Mouse (Mus musculus) inflammation-experienced regulatory T-cells, adult 16 weeks (primary cell): Measurements from ENCODE around the gene Fads6. TPM values are rescaled to one million over a fixed set of nuclear protein-coding genes. Genes with fewer than 3 reads are reported as not detected.

Experiments used
- polyA plus RNA-seq: library from polyadenylated mRNA; unstranded; fragments of 100-300 nt; shearing (Covaris generic); gene quantifications from one replicate; pipeline ENCODE4 v1.2.1, GENCODE M21; 2017

Gene Fads6
- polyA plus RNA-seq, result 1.1 TPM

DNA sequence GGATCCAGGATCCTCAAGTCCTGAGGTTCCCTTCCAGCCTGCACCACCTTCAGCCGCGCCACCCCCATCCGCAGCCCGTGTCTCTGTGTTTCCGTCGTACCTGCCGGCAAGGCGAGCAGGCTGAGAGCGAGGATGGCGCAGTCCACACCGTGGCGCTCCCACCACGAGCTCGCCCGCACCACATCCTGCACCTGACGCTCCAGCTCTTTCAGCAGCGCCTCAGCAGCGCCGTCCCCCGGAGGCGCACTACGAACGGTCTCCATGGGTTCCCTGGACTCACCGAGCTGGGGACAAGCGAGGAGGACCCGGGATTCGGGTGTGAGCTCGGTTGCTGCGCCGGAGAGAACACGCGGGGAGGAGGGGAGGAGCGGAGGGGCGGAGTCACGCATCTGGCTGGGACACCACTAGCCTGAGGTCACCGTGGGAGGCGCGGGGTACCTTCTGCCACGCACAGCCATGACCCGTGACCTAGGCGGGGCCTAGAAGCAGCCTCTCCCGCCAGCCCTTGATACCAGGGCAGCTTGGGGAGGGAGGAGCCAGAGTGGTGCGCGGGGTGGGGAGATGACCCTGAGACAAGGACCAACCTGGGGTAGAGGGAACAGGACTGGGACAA is at the start of gene Fads6:
Gene Fads6 (minus strand): TSS at position 450 of the 613 bp plus-strand sequence.

DNA sequence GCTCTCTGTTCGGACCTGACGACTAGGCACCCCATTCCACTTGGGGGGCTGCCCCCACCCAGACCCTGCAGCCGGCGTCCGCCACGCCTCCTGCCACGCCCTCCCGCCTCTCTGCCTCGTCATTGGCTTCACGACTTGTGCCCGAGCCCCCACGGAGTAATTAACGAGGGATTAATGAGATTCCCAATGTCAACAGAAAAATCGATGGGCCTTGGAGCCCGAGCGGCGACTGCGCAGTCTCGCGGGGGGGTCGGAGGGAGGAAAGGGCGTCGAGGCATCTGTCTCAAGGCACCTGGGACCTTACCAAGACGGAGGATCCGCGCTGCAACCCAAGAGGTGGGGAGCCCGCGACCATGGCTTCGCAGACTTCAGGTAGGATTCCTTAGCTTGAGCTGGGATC is 37.1 kb upstream of the Fads6 start, which contains the start of gene Otop3:
Gene Otop3 (plus strand): TSS at position 201 of the 400 bp plus-strand sequence.

DNA sequence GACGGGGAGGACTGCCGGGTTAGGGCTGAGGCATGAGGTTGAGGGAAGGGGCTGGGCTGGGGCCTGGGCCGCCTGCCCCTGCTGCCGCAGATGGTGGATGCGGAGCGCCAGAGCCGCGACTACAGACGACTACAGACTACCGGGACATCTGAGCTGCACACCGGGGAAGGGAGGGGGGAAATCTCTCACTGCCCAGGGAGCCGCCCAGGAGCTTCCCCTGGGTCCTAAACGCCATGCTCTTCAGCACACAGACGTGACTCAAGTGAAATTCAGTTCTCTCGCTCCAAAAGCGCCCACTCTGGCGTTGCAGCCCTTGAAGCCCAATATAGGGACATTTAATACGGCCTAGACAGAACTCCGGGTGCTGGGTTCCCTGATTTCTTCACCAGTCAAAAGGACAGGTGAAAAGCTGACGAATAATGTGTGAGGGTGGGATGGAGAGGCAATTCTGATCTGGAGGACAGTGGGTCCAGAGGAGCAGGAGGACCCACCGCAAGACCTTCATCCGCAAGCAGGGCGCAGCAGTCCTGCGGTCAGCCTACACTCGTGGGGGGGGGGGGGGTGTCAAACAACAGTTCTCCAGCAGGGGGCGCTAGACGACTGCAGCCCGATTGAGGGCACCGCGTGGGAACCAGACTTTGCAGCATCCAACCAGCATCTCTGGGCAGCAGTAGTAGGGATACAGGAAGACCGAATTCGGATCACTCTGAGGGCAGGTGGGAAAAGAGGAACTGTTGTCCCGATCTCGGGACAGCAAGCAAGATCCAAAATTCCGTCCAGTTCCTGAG is 24.6 kb upstream of the Fads6 start, which contains the start of gene Ush1g:
Gene Ush1g (minus strand): TSS at position 136 of the 788 bp plus-strand sequence.

DNA sequence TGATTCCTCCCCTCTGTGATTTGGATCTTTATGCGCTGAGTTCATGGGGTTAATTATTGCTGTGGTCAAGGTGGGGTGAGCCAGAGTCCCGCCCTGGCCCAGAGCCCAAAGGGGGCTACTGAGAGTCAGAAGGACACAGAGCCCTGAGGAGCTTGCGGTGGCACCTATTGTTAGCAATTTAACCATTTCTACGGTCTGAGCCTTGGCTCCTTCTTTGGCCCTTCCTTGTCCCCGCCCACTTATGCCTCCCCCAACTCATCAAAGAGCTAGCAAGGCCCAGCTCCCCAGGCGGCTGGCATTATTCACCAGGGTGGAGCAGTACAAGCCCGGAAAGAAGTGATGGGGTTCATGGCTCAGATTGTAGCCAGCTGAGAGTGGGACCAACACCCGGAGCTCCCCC is 9.4 kb upstream of the Fads6 start, which contains the start of gene Otop2:
Gene Otop2 (plus strand): TSS at position 301 of the 400 bp plus-strand sequence.

DNA sequence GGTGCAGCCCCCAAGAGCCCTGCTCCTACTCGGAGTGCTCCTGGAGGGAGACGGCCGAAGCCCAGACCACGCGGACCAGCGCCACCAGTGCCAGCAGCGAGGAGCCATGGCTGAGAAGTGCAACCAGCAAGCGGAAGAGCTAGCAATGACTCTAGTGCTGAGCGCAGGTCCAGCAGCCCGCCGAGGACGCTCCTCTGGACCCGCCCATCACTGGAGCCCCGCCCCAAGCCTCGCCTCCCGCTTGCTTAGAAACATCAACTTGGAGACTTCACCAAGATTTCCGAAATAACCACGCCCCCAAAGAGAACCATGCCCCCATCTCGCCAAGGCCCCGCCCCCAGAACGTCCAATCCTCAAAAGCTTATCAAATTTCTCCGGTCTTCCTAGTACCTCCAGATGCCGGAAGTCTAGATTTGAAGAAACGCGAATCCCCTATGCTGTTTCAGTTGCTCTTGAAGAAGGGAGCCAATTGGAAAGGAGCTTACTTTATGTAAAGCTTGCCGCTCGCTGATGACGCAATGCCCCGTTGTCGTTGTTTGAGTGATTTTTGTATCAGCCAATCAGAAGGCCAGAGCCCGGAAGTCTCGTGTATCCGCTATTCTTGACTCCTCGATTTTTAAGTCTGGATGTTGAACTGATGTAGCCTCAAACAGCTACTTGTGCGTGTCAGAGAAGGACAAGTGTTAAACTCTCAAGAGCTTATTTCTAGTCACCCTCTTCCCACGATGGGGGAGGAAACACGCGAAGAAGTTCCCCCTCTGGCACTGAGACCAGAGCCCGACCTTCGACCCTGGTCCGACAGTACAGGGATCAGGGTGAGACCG is 20.5 kb downstream of the Fads6 start, which contains the start of gene Fdxr:
Gene Fdxr (minus strand): TSS at position 271 of the 824 bp plus-strand sequence.

DNA sequence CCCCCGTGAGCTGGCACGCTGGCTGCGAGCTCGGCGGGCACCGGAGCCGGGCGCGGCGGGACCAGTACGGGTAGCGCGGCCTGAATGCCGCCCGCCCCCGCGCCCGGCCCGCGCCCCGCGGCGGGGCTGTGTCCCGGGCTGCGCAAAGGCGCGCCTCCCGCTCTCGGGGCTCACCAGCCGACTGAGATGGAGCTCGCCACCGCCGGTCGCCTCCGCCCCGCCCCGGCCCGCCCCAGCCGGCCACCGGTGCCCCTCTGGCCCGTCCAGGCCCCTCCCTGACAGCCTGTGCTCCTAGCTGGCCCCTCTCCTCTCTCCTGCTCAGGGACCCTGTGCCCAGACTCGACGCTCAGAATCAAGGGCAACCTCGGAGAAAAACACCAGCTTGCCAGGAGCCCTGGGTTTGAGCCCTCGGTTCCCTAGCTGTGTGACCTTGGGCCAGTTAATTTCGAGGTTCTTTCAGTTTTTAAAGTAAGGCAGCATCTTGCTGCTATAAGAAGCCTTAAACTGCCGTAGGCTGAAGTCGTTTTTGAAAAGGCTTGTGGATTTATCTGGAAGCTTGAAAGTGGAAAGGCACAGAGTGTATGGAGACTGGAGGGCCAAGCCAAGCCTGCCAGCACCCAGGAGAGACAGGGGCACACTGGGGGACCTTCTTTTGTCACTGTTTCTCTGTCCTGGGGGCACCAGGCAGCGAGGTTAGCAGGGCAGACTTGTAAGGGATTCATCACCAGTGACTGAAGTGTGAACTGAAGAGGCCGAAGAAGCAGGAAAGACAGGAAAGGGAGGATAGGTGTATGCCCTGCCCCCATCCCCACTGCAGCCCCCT is 30.2 kb downstream of the Fads6 start, which contains the start of gene Grin2c:
Gene Grin2c (minus strand): TSS at position 183 of the 823 bp plus-strand sequence.

Other genes with a start within 250 kb of the Fads6 start
- not detected for gene Cd300ld3, start 249.3 kb downstream of the Fads6 start, polyA plus RNA-seq
- gene Cd300e, start 235.5 kb downstream of the Fads6 start, polyA plus RNA-seq, result 1.2 TPM
- 248 TPM for gene Rab37, start 206.2 kb downstream of the Fads6 start, polyA plus RNA-seq
- 2.1 TPM for gene Cd300lf, start 163.7 kb downstream of the Fads6 start, polyA plus RNA-seq
- 595 TPM for gene Slc9a3r1, start 134.3 kb downstream of the Fads6 start, polyA plus RNA-seq
- 18.1 TPM for gene Tmem104, start 110.2 kb downstream of the Fads6 start, polyA plus RNA-seq
- gene Nat9, start 109.8 kb downstream of the Fads6 start, polyA plus RNA-seq, result 15.8 TPM
- not detected for gene Grin2c, start 30.4 kb downstream of the Fads6 start, polyA plus RNA-seq
- 39.5 TPM for gene Fdxr, start 20.6 kb downstream of the Fads6 start, polyA plus RNA-seq
- not detected for gene Otop2, start 9.5 kb upstream of the Fads6 start, polyA plus RNA-seq
- gene Ush1g, start 24.4 kb upstream of the Fads6 start, polyA plus RNA-seq, result not detected
- not detected for gene Otop3, start 37.1 kb upstream of the Fads6 start, polyA plus RNA-seq
- 8.4 TPM for gene Hid1, start 70.1 kb upstream of the Fads6 start, polyA plus RNA-seq
- gene Cdr2l, start 84.3 kb upstream of the Fads6 start, polyA plus RNA-seq, result not detected
- 162 TPM for gene Mrpl58, start 106.1 kb upstream of the Fads6 start, polyA plus RNA-seq
- gene Atp5h, start 122.3 kb upstream of the Fads6 start, polyA plus RNA-seq, result 711 TPM
- 4.6 TPM for gene Kctd2, start 122.5 kb upstream of the Fads6 start, polyA plus RNA-seq
- not detected for gene Trim80, start 142.9 kb upstream of the Fads6 start, polyA plus RNA-seq
- 11.0 TPM for gene Slc16a5, start 164.8 kb upstream of the Fads6 start, polyA plus RNA-seq
- gene Armc7, start 178.0 kb upstream of the Fads6 start, polyA plus RNA-seq, result 120 TPM
- 367 TPM for gene Nt5c, start 194.2 kb upstream of the Fads6 start, polyA plus RNA-seq
- 685 TPM for gene Jpt1, start 216.7 kb upstream of the Fads6 start, polyA plus RNA-seq
- gene Sumo2, start 238.6 kb upstream of the Fads6 start, polyA plus RNA-seq, result 796 TPM